Mouse (Mus musculus): ENCODE data around the gene Vmn1r142. TPM values are rescaled to one million over a fixed set of nuclear protein-coding genes. Genes with fewer than 3 reads are reported as not detected.
"Not testable (repeated sequence)": the region's sequence is repeated elsewhere in the genome, so short reads cannot be mapped to it uniquely, and the experiment has no call there.

The Vmn1r142 gene
- not detected in 2 replicates for polyA plus RNA-seq (2014; fragmentation: Nextera tagmentation; extraction: Ambion mirVana)

- H3K4me1 ChIP-seq (ENCODE audit: control insufficient read depth, insufficient read depth, low read length); ATAC-seq (ENCODE audit: low read depth); H3K27ac ChIP-seq (replicated peaks; ENCODE audit: low read depth, low read length); H3K9me3 ChIP-seq (ENCODE audit: control insufficient read depth, low read length); H3K36me3 ChIP-seq (ENCODE audit: control insufficient read depth, insufficient read depth, low read length); H3K4me3 ChIP-seq (ENCODE audit: low read depth, low read length); DNase-seq (ENCODE audit: low spot score); H3K27me3 ChIP-seq (replicated peaks; ENCODE audit: control insufficient read depth, insufficient read depth, low read length); H3K9ac ChIP-seq (ENCODE audit: low read depth, low read length); H3K4me2 ChIP-seq (ENCODE audit: low read depth, low read length): not testable (repeated sequence)
- no CpG with 5 or more reads among the region's 3 CpGs for WGBS
Observed at GRCm38 (mm10) chr7:22163935-22164334, at the start of gene Vmn1r142. Gene Vmn1r142 (minus strand): TSS chr7:22164035.

DNA sequence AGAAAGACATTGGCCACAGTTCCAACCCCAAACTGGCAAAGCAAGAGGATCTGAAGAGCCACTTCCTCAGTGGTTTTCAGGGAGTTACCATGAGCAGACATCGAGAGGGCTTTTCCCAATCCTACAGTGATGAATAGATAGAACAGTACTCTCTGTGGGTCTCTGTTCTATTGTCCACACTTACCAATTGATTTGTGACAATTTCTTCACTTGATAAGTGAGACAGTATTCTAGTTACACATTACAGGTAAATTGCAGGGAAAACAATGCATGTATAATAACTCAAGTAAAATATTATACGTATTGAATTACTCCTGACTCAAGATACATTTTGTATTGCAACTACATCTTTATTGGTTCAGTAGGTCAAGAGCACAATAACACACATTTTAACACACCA, 37.3 kb upstream of the Vmn1r142 start, which contains the start of gene Gm8653:
TSS of gene Gm8653 (minus strand) at position 101 of the 400 bp plus-strand sequence.
- H3K27me3 ChIP-seq (replicated peaks; ENCODE audit: control insufficient read depth, insufficient read depth, low read length); DNase-seq (ENCODE audit: low spot score); H3K36me3 ChIP-seq (ENCODE audit: control insufficient read depth, insufficient read depth, low read length); H3K4me1 ChIP-seq (ENCODE audit: control insufficient read depth, insufficient read depth, low read length); H3K27ac ChIP-seq (replicated peaks; ENCODE audit: low read depth, low read length); H3K9me3 ChIP-seq (ENCODE audit: control insufficient read depth, low read length); H3K9ac ChIP-seq (ENCODE audit: low read depth, low read length); H3K4me2 ChIP-seq (ENCODE audit: low read depth, low read length); ATAC-seq (ENCODE audit: low read depth); H3K4me3 ChIP-seq (ENCODE audit: low read depth, low read length): not testable (repeated sequence)
- WGBS: no CpG with 5 or more reads among the region's 2 CpGs

DNA sequence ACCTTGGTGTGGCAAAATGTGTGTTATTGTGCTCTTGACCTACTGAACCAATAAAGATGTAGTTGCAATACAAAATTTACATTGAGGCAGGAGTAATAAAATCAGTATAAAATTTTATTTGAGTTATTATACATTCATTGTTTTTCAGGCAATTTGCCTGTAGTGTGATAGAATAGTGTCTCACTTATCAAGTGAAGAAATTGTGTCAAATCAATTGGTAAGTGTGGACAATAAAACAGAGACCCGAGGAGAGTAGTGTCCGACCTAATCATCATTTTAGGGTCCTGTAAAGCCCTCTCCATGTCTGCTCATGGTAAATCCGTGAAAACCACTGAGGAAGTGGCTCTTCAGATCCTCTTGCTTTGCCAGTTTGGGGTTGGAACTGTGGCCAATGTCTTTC, 25.2 kb upstream of the Vmn1r142 start, which contains the start of gene Vmn1r143:
TSS of gene Vmn1r143 (plus strand) at position 301 of the 400 bp plus-strand sequence.
- not testable (repeated sequence) for H3K36me3 ChIP-seq (ENCODE audit: control insufficient read depth, insufficient read depth, low read length); DNase-seq (ENCODE audit: low spot score); H3K27ac ChIP-seq (replicated peaks; ENCODE audit: low read depth, low read length); H3K4me2 ChIP-seq (ENCODE audit: low read depth, low read length); ATAC-seq (ENCODE audit: low read depth); H3K27me3 ChIP-seq (replicated peaks; ENCODE audit: control insufficient read depth, insufficient read depth, low read length); H3K9me3 ChIP-seq (ENCODE audit: control insufficient read depth, low read length); H3K4me3 ChIP-seq (ENCODE audit: low read depth, low read length); H3K4me1 ChIP-seq (ENCODE audit: control insufficient read depth, insufficient read depth, low read length); H3K9ac ChIP-seq (ENCODE audit: low read depth, low read length)
- no CpG with 5 or more reads among the region's 3 CpGs for WGBS

- ATAC-seq (ENCODE audit: low read depth); H3K4me3 ChIP-seq (ENCODE audit: low read depth, low read length); H3K4me2 ChIP-seq (ENCODE audit: low read depth, low read length); H3K9ac ChIP-seq (ENCODE audit: low read depth, low read length); H3K4me1 ChIP-seq (ENCODE audit: control insufficient read depth, insufficient read depth, low read length); H3K9me3 ChIP-seq (ENCODE audit: control insufficient read depth, low read length); H3K36me3 ChIP-seq (ENCODE audit: control insufficient read depth, insufficient read depth, low read length); H3K27me3 ChIP-seq (replicated peaks; ENCODE audit: control insufficient read depth, insufficient read depth, low read length); DNase-seq (ENCODE audit: low spot score); H3K27ac ChIP-seq (replicated peaks; ENCODE audit: low read depth, low read length): not testable (repeated sequence)
- no CpG with 5 or more reads among the region's 5 CpGs for WGBS
Observed at GRCm38 (mm10) chr7:22134641-22135040, 29.2 kb downstream of the Vmn1r142 start, which contains the start of gene Gm10666. Gene Gm10666 (minus strand): TSS chr7:22134741.

- not testable (repeated sequence) for H3K9me3 ChIP-seq (ENCODE audit: control insufficient read depth, low read length); H3K4me1 ChIP-seq (ENCODE audit: control insufficient read depth, insufficient read depth, low read length); H3K9ac ChIP-seq (ENCODE audit: low read depth, low read length); H3K4me3 ChIP-seq (ENCODE audit: low read depth, low read length); DNase-seq (ENCODE audit: low spot score); H3K27me3 ChIP-seq (replicated peaks; ENCODE audit: control insufficient read depth, insufficient read depth, low read length); H3K36me3 ChIP-seq (ENCODE audit: control insufficient read depth, insufficient read depth, low read length); ATAC-seq (ENCODE audit: low read depth); H3K27ac ChIP-seq (replicated peaks; ENCODE audit: low read depth, low read length); H3K4me2 ChIP-seq (ENCODE audit: low read depth, low read length)
- WGBS: no CpG with 5 or more reads among the region's 2 CpGs
Observed at GRCm38 (mm10) chr7:22118145-22118544, 45.7 kb downstream of the Vmn1r142 start, which contains the start of gene Gm16451. Gene Gm16451 (minus strand): TSS chr7:22118245.

Other genes with a start within 250 kb of the Vmn1r142 start
- not detected in 2 replicates for gene Gm5891, start 242.7 kb downstream of the Vmn1r142 start, polyA plus RNA-seq (2014; fragmentation: Nextera tagmentation; extraction: Ambion mirVana)
- gene Vmn1r137, start 169.4 kb downstream of the Vmn1r142 start, polyA plus RNA-seq (2014; fragmentation: Nextera tagmentation; extraction: Ambion mirVana): not detected in 2 replicates
- not detected in 2 replicates for gene Vmn1r138, start 135.1 kb downstream of the Vmn1r142 start, polyA plus RNA-seq (2014; fragmentation: Nextera tagmentation; extraction: Ambion mirVana)
- gene Gm6176, start 107.7 kb downstream of the Vmn1r142 start, polyA plus RNA-seq (2014; fragmentation: Nextera tagmentation; extraction: Ambion mirVana): not detected in 2 replicates
- not detected in 2 replicates for gene Vmn1r139, start 95.0 kb downstream of the Vmn1r142 start, polyA plus RNA-seq (2014; fragmentation: Nextera tagmentation; extraction: Ambion mirVana)
- not detected in 2 replicates for gene Gm16451, start 45.8 kb downstream of the Vmn1r142 start, polyA plus RNA-seq (2014; fragmentation: Nextera tagmentation; extraction: Ambion mirVana)
- gene Gm10666, start 29.3 kb downstream of the Vmn1r142 start, polyA plus RNA-seq (2014; fragmentation: Nextera tagmentation; extraction: Ambion mirVana): not detected in 2 replicates
- not detected in 2 replicates for gene Vmn1r143, start 25.3 kb upstream of the Vmn1r142 start, polyA plus RNA-seq (2014; fragmentation: Nextera tagmentation; extraction: Ambion mirVana)
- not detected in 2 replicates for gene Gm8653, start 37.2 kb upstream of the Vmn1r142 start, polyA plus RNA-seq (2014; fragmentation: Nextera tagmentation; extraction: Ambion mirVana)
- not detected in 2 replicates for gene Gm8453, start 65.4 kb upstream of the Vmn1r142 start, polyA plus RNA-seq (2014; fragmentation: Nextera tagmentation; extraction: Ambion mirVana)
- gene Gm4187, start 165.7 kb upstream of the Vmn1r142 start, polyA plus RNA-seq (2014; fragmentation: Nextera tagmentation; extraction: Ambion mirVana): not detected in 2 replicates
- not detected in 2 replicates for gene Gm8660, start 207.0 kb upstream of the Vmn1r142 start, polyA plus RNA-seq (2014; fragmentation: Nextera tagmentation; extraction: Ambion mirVana)
- gene Vmn1r148, start 249.5 kb upstream of the Vmn1r142 start, polyA plus RNA-seq (2014; fragmentation: Nextera tagmentation; extraction: Ambion mirVana): not detected in 2 replicates

All from embryonic facial prominence, embryonic 14.5 days (tissue).